Mouse (Mus musculus) heart, adult 11 months (tissue): ENCODE results near the gene Dis3l2.

Experiments
- DNase-seq: peaks from one replicate; pipeline ENCODE4 v3.0.0; 2022

The Dis3l2 gene

DNA sequence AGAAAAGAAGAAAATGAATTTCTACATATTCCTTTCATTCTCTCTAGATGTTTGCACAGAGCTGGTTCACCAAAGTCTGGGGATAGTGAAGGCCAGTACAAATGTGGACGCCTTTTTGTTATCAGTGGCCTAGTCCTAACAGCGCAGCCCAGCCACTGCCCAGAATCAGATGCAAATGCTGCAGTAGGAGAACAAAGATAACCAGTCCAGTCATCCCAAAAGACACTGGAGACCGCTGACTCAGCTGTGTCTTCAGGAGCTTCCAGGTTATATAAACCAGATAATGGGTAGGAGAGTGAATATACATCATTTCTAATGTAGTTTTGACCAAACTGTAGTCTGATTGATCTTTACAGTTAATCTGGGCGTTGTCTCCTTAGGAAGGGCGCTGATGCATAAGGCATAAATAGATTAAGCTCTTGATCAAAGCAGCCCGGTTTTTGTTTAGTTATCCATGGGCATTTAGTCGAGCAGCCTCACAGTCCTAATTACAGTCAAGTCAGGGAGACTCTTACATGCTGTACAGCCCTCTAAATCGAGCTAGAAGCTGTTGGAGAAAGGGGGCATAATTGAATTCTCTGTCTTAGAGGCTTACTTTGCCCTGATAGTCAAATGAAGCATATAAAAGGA, 212.9 kb downstream of the Dis3l2 start:
- peak; percentile 79 for DNase-seq

DNA sequence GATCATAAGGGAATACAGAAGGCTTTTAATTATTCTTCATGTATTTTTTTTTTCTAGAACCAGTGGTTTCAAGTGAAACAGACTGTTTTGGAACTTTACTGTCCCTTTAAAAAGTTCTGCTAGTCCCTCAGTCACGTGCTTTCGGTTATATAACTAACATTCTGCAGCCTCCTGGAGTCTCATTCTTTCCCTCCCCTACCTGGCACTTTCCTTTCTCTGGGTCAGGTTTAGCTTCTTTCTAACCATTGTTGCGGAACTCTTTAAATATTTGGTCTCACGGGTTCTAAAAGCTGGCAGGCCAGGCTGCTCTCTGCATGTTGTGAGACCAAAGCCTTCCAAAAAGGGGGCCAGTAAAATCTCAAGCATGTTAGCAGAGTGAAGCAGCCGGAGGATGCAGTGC, 222.2 kb downstream of the Dis3l2 start:
- no peak for DNase-seq

DNA sequence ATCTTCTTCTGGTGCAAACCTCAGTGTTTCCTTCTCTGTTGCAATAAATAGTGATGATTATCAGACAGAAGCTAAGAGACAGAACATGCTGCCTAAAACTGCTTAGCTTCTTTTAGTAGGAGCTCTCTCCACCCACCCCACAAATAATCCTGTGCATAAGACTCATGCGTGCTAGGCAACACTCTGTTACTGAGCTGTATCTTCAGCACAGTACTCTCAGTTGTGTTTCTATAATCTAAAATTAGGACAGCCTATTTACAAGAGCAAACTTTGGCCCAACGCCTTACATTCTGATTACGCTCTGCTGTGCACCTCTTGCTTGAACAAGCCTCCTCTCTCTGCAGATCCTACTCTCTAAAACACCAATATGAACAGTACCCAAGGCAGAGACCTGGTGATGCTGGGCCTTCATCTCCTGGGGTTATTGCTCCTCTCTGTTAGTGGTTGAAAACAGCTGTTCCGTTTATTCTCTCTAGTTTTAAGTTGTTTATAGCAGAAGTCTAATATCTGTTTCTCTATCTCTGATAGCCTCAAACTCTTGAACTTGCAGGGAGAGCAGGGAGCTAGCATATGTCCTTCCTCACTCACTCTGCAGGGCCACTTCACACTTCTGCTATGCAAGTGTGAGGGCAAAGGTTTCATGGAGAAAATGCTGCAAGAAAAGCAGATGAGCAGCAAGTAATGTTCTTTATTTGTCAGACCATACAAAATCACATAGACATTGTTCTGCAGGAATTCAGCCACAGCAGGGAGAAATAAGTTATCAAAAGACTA, 228.2 kb downstream of the Dis3l2 start:
- DNase-seq = no peak

DNA sequence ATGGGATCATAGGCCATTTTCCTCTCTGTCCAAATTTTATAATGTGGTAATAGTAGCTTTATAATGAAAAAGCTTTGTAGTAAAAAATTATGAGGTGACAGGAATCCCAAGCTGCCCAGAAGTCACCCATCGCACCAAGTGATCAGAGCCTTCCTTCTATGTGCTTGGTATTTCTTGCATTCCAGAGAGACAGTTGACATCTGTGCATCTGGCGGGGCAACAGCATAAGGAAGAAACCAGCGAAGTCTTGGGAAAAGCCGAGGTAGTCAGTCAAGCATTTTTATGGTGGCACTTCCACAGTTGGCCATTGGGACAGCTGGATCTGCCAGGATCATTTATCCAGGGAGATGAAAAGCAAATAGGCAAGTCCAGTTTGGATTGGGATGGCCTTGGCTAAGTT, 229.2 kb downstream of the Dis3l2 start:
- DNase-seq = no peak

DNA sequence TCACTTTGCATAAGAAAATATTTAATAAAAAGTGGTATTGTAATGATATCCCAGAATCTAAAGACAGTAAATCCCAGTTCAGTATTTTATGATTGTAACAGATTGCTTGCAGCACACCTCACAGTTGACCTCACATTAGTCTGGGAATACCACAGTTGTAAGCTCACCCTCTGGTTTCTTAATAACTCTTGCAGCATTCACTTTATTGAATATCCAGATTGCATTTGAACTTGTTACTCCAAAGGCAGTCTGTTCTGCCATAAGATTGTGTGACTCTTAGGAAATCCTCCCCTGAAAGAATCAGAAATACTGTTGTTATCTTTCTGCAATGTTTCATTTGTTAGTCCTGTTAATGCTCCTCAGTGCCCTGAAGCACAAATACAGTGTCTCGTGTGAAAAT, 230.0 kb downstream of the Dis3l2 start:
- DNase-seq = no peak

DNA sequence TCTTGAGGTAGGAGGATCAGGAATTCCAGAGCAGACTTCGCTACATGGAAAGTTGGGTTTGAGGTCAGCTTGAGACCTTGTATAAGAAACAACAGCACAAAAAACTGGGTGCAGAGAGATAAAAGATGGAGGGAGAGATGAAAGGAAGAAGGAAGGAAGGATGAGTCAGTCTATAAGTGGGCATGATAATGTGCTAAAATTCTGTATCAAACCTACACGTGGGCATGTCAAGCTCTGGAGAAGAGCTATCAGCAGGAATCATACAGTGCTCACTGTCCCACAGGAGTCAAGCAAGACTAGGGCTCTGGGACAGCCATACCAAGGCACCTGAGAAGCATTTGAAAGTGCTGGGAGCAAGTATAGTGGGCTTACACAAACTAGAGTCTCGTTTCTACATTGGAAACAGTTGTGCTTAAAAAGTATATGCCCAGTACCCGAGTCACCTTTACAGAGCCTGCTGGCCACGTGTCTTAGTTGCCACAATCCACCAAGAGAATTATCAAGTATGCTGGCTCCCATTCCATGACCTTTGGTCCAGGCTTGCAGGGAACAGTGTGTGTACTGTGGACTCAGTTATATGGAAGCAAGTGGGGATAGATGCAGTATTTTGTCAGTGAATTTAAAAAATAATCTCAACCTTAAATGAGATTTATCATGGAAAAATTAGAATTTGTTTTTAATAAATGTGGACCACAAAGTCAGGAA, 248.0 kb downstream of the Dis3l2 start:
- DNase-seq = peak; percentile 52

DNA sequence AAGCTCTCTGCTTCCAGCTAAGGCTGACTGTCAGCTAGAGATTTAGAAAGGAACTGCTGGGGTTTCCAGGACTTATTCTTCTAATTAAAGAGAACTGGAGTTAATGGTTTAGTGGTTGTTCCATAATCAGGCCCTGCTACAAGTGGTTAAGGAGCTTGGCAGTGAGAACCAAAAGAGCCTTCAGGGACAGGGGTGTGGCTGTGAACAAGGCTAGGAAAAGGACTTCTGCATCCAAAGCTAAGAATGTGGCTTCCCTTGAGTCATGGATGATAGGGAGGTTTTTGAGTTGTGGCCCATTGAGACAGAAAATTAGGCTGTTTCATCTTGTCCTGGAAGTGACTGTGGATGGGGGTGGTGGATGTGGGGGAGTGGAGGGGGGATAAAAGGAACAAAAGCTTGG, 252.2 kb downstream of the Dis3l2 start:
- DNase-seq = peak; percentile 92

DNA sequence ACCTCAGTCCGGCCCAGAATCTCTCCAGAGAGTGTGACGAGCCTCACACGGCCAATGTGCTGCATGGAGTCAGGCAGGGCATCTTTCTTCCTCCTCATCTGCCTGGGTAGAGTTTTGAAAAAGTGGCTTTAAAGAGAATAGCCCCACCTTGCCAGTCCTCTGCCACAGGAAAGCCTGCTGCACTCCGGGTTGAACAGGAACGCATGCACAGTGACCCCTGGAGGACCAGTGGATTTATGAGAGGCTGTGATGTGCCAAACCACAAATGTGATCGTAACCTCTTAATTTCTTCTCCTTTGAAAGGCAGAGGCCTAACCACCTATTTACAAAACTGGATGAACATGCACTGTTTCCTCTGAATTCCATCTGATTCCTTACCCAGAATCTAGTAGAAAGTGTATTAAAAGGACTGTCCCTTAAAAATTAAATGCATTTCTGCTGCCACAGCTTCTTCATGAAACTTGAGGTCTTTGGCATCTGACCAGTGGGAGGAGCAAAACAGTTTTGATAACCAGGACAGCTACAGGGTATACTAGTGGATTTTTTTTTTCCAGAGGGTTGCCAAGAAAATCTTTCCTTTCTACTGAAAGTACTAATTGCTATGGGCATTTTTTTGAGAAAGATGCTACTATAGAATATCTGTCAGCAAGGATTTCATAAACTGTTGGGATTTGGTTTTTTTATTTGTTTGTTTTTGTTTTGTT, 264.8 kb downstream of the Dis3l2 start:
- DNase-seq = peak; percentile 85

DNA sequence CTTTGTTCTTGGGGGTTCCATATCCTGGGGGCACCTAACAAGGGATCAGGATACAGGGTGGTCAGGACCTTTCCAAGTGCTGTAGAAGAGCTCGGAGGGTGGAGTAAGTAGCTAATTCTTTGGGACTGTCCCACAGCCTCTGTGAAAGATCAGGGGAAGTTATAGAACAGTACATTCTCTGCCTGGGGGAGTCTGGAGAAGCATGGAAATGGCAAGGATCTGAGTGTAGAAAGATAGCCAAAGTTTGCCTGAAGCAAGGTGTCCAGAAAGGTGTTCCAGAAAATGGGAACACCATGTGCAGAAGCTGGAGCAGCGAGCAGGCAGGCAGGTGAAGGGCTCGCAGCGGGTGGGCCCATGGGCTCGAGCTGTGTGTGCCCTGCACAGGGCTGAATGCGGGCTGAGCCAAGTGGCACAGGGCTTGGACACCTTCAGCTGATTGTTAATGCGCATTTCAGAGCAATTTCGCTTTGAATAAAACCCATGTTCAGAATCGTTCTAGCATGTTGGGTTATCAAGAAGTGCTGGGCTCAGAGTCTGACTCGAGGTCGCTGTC, 265.6 kb downstream of the Dis3l2 start:
- peak; percentile 85 for DNase-seq

DNA sequence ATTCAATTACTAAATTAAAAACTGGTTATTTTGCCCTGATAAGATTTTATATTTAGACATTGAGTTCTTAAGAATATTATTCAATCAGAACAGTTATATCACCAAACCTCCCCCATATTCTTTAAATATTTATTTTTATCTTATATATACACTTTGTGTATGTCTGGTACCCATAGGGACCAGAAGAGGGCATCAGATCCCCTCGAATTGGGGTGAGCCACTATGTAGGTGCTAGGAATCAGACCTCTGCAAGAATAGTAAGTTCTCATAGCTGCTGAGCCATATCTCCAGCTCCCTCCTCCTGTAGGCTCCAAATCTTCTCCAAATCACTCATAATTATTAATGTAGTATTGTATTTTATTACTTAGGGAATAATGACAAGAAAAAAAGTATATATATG, 269.1 kb downstream of the Dis3l2 start:
- DNase-seq = no peak

DNA sequence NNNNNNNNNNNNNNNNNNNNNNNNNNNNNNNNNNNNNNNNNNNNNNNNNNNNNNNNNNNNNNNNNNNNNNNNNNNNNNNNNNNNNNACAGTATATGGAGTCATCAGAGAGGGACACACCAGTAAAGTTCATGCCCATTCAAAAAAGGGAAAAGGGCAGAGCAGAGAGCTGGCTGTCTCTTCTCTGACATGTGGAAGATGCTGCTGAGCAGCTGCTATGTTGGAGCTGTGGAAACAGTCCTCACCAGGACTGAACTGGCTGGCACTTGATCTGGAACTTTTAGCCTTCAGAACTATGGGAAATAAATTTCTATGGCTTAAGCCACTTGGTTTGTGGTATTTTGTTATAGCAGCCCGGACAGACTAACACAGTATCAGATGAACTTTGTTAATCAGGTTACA, 273.4 kb downstream of the Dis3l2 start:
- no peak for DNase-seq

DNA sequence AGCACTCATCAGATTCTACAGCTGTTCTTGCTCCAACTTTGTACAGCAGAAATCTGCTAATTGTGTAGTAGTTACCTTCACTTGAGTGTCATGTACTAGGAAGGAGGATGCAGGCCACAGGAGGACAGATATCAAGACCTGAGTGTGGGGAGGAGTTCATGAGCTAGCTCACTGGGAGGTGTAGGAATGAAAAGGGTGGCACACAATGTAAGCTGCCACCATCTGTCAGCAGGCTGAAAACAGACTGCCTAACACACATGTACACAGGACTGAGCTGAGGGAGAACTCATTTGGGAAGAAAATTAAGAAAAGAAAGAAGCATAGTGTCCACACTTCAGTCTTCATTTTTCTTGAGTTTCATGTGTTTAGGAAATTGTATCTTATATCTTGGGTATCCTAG, 282.8 kb downstream of the Dis3l2 start:
- peak; percentile 12 for DNase-seq

DNA sequence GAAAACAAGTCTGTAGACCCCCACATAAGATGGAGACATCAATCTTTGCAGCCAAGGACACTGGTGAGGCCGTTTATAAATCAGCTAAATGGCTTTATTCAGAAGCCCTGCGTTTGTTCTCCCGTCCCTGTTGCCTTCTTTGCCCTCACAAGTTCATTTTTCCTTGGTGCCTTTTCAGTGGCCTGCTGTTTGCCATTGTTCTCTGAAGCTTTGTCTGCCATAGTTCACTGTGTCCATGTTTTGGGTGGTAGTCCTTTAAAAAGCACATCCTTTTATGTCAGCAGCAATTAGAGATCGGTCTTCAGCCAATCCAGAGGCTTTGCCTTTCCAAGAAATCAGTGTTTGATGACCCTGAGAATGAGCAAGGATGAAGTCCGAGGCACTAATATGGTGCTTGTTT, 289.2 kb downstream of the Dis3l2 start:
- no peak for DNase-seq

DNA sequence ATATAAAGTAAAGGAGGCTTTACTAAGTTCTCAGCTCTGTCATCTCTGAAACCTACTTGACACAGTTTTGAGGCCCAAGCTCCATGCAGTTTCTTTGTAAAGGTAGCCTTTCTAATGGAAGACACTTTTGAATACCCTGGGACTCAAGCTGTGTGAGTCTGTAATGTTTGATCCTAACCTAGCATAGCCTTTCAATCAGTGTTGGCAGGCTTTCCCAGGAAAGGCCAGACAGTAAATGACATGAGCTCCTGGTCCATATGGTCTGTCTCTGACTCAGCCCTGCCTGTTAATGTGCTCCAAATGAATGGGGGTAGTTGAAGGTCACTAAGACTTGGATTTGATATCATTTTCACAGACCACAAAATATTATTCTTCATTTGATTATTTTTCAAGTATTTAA, 290.4 kb downstream of the Dis3l2 start:
- DNase-seq = no peak

DNA sequence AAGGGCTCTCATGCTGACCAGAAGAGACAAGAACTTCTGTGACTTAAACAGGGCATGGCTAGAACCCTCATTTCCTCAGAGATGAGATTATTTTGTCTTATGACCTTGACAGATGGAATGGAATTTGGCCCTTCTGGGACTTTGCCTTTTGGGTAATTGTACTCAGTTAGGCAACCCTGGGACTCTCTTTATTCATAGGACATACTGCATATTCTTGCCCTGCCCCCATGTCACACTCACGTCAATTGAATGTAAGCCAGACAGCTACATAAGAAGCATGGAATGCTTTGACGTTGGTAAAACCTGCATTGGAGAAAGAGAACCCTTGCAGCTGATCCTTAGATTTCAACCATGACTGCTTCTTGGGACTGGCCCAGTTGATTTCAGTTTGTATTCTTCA, 294.4 kb downstream of the Dis3l2 start:
- peak; percentile 31 for DNase-seq

DNA sequence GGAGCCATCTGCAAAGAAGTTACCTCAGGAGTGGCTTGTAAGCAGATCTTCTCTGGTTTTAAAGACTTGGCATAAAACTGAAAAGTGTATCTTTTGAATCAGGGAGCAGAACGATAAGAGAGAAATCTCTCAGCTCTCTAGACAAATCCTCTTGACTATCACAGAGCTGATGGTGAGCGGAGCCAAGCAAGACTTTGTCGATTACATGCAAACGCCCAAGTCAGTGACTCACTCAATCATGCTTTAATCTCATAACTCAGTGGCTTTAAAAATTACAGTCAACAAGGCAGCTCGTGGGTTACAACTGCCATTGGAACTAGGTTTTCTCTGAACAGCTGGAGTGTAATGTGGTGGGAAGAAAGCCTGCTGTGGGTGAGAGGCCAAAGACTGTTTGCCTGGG, 297.8 kb downstream of the Dis3l2 start:
- DNase-seq = peak; percentile 77

DNA sequence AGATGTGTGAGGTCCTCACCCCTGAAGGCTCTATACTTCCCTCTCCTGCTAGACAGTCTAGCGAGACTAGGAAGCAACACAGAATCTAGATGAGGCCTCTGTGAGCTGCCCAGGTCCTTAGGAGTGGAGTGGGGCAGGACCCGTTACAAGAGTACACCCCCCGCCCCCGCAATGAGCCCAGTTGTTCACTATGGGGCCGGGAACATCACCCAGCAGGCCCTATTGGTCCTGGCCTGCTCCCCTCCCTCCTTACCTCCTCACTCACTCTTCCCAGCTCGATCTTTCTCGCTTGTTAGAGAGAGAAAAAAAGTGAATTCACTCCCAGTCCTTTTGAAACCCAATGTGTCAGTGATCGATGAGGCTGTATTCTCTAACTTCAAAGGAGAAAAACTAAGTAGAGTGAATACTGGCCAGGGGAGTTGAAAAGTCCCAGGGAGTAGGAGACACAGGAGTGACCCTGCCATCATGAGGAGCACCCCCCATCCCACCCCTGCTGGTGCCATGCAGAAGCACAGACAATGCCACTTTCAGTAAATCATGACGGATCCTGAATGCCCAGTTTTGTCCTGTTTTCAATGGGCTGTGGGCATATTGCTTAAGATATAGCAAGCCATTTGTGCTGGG, 299.0 kb downstream of the Dis3l2 start:
- peak; percentile 79 for DNase-seq

DNA sequence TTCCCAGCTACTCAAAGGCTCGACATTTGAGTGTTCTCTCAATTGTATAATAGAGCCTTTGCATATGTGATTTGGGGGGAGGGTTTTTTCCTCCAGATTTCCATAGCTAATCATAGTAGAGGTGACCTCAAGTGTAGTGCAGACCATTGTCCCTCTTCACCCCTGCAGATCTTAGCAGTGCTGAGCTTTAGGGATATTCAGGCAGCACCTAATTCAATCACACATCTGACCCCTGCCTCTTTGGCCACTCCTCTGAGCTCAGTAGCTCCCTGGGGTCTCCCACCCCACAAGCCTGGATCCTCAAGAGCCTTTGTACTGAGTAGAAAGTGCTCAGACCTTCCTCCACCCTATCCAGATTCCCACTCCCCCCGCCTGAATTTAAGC, 299.6 kb downstream of the Dis3l2 start:
- DNase-seq = no peak

DNA sequence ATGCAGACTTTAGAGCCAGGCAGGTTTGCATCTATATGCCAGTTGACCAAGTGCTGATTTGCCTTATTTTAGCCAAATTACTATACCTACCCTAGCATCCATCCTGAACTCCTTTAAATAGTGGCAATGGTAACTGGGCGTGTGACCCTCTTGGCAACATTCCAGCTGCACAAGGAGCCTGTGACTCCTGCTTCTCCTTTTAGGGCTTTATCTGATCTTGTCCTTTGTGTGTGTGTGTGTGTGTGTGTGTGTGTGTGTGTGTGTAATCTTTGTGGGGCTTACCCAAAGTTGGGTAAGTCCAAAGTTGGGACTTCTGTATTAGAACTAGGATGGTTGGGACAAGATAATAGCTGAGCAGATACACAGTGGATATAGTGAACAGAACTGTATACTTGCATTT, 302.8 kb downstream of the Dis3l2 start:
- peak; percentile 54 for DNase-seq

DNA sequence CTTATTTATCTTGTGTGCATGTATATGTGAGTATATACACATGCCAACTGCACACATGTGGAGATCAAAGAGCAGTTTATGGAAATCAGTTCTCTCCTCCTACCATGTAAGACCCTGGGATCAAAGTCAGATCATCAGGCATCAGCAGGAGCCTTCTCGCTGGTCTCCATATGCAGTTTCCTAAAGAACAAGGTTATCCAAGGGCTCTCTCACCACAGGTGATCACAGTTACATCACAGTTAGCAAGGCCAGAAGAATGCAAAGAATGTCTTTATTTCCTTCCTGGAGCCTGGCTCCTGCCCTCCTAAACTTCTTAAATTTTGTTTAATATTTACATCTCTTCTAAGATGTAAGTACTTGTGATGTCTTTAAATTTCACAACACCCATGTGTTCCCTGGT, 304.6 kb downstream of the Dis3l2 start:
- peak; percentile 9 for DNase-seq

DNA sequence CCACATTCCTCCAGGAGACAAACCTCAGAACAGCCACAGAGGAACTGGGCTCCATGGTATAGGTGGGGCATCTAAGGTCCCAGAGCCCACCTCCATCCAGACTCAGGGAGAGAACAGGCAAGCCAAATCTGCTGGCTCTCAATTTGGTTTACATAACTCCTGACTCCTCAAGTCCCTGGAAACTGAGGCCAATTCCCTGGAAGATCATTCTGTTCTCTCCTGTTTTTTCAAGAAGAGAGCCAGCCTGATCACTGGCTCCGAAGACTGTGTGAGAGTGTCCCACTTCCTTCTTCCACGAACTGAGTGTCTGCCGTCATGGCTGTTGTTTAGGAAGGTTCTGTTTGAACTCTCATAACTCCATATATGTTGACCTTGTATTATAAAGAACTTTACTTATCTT, 305.5 kb downstream of the Dis3l2 start:
- DNase-seq = peak; percentile 90

DNA sequence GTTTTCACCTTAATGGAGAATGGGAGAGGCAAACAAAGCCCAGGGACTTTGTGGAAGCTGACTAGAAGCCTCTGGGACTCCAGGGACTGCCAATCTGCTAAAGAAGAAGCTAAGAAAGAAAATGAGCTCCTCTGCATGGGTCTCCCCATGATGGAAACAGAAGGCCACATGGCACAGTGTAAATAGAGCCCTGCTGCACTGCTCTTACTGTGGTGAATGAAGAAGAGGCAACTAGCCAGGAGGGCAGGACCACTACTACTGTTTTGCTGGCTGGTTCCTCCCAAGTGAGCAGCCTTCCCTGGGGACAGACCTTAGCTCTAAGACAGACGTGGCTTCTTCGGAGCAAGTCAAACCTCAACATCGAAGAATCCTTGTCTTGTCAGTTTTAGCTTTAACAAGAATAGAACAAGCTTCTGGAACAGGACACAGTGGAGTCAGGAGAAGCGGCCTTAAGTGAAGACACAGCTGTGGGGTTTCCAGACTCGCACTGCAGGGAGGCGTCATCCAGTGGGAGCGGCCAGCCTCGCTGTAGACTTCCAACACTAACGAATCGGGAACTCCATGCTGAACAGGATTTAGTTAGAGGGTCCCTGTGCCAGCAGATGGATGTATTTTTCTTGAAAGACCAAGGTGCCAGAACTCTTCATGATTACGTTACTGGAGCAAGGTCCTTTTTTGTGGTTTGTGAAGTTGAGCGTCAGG, 307.2 kb downstream of the Dis3l2 start:
- DNase-seq = peak; percentile 94
